Mouse (Mus musculus) heart, embryonic 12.5 days (tissue): ENCODE measurements around the gene Dad1. TPM values are rescaled to one million over a fixed set of nuclear protein-coding genes. Genes with fewer than 3 reads are reported as not detected.
"Not testable (repeated sequence)": the region's sequence is repeated elsewhere in the genome, so short reads cannot be mapped to it uniquely, and the experiment has no call there.

Source experiments
- ATAC-seq: fragments of 200-750 bp; cut with Nextera tagmentation; 2 replicates; pipeline ENCODE4 v1.8.0; 2017; ENCODE audit warnings: moderate TSS enrichment, moderate library complexity; ENCODE audit not compliant: insufficient number of reproducible peaks, low FRiP score
- H3K27ac ChIP-seq: fragments of 300-500 bp; sonication (generic); 2 replicates; pipeline ENCODE4 v1.5.1; 2016; ENCODE audit warnings: mild to moderate bottlenecking, moderate library complexity; ENCODE audit not compliant: poor library complexity, severe bottlenecking
- H3K27me3 ChIP-seq: fragments of 300-500 bp; sonication (generic); replicated peaks from 2 replicates; pipeline ENCODE4 v1.6.1; 2016; ENCODE audit warnings: mild to moderate bottlenecking, moderate library complexity
- H3K36me3 ChIP-seq: fragments of 300-500 bp; sonication (generic); 2 replicates; pipeline ENCODE4 v1.6.1; 2016; ENCODE audit warnings: mild to moderate bottlenecking, moderate library complexity
- H3K4me1 ChIP-seq: fragments of 300-500 bp; sonication (generic); replicated peaks from 2 replicates; pipeline ENCODE4 v1.6.1; 2016; ENCODE audit warnings: mild to moderate bottlenecking
- H3K4me2 ChIP-seq: fragments of 300-500 bp; sonication (generic); 2 replicates; pipeline ENCODE4 v1.6.1; 2016; ENCODE audit warnings: mild to moderate bottlenecking, moderate library complexity
- H3K4me3 ChIP-seq: fragments of 300-500 bp; sonication (generic); 2 replicates; pipeline ENCODE4 v1.5.1; 2016; ENCODE audit warnings: mild to moderate bottlenecking
- H3K9ac ChIP-seq: fragments of 300-500 bp; sonication (generic); 2 replicates; pipeline ENCODE4 v1.6.1; 2016; ENCODE audit warnings: mild to moderate bottlenecking, moderate library complexity
- H3K9me3 ChIP-seq: fragments of 300-500 bp; sonication (generic); replicated peaks from 2 replicates; pipeline ENCODE4 v1.6.1; 2016; ENCODE audit warnings: mild to moderate bottlenecking, moderate library complexity
- WGBS: fragments of 180-500 bp; shearing (Covaris S2); methylation state at CpG from one replicate; pipeline ENCODE4 v1.1.7; 2016; 5-methylcytosine and 5-hydroxymethylcytosine counted together
- polyA plus RNA-seq: library from polyadenylated mRNA; unstranded; fragments of >200 nt; fragmentation: Nextera tagmentation; extraction: Ambion mirVana; gene quantifications from 2 replicates; pipeline ENCODE4 v1.2.1, GENCODE M21; 2016

Gene Dad1
- polyA plus RNA-seq, 1 experiment from 2014 or later, result 374 TPM

- no peak for ATAC-seq
- H3K4me1 ChIP-seq, result peaks cover 68% of the 10 kb centered on the region
These were observed 21.8 kb downstream of the Dad1 start for GRCm38 (mm10) chr14:54232143-54232542.

GRCm38 (mm10) chr14:54231176-54231956 lies 22.5 kb downstream of the Dad1 start:
- Histone ChIP-seq H3K9me3 (no peaks in the 10 kb centered on the region), H3K4me3 (no peak overlapping the region), H3K27ac (no peak overlapping the region), H3K4me1 (peaks cover 73% of the 10 kb centered on the region), H3K9ac (peak overlapping the region; percentile 28; the same call in 1 of the 2 replicates), H3K27me3 (no peaks in the 10 kb centered on the region), H3K4me2 (no peak overlapping the region), H3K36me3 (peaks cover 11% of the 10 kb centered on the region)
- ATAC-seq, result no peak
- 64% methylated on average over 21 of the region's 21 CpGs for WGBS

More at GRCm38 (mm10) chr14:54232143-54232542, 21.8 kb downstream of the Dad1 start:
- Histone ChIP-seq H3K36me3 (peaks cover 12% of the 10 kb centered on the region), H3K4me2 (no peak overlapping the region), H3K27me3 (no peaks in the 10 kb centered on the region), H3K27ac (no peak overlapping the region; the same call in 1 of the 2 replicates), H3K9ac (no peak overlapping the region), H3K4me3 (no peak overlapping the region), H3K9me3 (no peaks in the 10 kb centered on the region)
- WGBS, result 53% methylated on average over 9 of the region's 9 CpGs

DNA sequence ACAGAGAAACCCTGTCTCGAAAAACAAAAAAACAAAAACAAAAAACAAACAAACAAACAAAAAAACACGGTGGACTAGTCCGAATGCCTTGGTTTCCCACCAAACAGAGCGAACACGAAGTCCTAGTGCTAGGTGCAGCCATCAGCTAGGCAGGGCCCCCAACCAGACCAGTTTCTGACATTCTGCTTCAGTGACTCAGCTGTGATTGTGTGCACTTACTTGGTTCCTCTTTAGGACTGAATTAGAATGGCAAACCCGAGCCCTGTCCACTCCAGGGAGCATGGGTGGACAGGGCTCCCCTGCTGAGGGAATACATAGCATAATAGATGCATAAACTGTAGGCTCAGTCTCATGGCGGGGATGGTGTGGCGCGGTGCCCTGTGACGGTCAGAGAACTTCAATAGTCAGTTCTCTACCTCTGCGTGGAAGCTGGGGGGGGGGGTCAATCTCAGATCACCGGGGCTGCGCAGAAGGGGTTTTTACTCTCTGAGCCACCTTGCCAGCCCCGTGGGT lies 23.2 kb downstream of the Dad1 start:
- ATAC-seq, result no peak
- Histone ChIP-seq H3K27ac (no peak overlapping the region), H3K9me3 (no peaks in the 10 kb centered on the region), H3K9ac (no peak overlapping the region), H3K27me3 (no peaks in the 10 kb centered on the region), H3K4me3 (no peak overlapping the region), H3K36me3 (peaks cover 10% of the 10 kb centered on the region), H3K4me2 (no peak overlapping the region), H3K4me1 (peaks cover 72% of the 10 kb centered on the region)
- 73% methylated on average over 14 of the region's 14 CpGs for WGBS

DNA sequence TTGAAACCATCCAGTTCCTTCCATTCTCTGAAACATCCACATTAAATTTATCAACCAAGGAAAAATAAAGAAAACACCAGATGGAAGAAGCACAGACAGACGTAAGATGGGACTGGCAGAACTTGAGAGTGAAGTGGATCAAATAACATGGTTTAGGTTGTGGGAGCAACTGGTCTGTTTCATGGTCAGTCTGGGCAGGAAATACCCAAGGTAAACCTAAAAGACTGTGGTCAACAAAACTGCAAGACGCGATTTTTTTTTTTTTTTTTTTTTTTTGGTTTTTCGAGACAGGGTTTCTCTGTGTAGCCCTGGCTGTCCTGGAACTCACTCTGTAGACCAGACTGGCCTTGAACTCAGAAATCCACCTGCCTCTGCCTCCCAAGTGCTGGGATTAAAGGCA lies 24.1 kb downstream of the Dad1 start:
- H3K9ac ChIP-seq, H3K36me3 ChIP-seq, H3K27ac ChIP-seq, H3K4me2 ChIP-seq, H3K9me3 ChIP-seq, H3K27me3 ChIP-seq, ATAC-seq, H3K4me3 ChIP-seq: not testable (repeated sequence)
- peaks cover 70% of the 10 kb centered on the region for H3K4me1 ChIP-seq
- WGBS, result 68% methylated on average over 4 of the region's 4 CpGs

DNA sequence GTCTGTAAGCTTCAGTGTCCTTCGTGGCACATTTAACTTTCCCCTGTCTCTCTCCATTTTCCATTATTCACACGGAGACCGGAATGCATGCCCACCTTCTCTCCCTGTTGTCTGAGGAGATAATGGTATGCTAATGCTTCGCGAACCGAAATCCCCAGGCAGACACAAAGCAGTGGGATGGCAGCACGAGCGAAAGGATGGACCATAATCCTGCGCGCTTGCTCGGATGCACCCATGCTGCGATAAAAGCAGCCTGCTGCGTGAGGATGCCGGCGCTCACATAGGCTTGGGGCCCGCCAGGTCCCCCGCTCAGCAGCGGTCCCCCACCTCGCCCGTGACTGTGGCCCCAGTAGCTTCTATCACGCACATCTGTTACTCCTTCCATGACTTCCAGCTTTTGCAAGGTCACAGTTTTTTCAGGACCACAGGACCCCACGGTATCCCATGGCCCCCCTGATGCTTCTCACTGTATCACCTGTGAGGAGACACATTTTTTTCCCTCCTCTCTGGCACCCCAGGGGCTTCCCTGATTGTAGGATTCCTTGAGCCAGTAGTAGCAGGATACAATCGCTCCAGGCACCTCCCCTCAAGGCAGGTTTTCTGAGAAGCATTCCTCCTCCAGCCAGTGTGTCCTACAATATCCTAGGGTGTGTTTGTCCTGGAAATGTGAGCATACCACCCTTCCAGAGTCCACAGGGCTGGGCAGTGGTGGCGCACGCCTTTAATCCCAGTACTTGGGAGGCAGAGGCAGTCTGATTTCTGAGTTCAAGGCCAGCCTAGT lies 24.8 kb downstream of the Dad1 start:
- no peaks in the 10 kb centered on the region for H3K27me3 ChIP-seq
- WGBS, result 17% methylated on average over 25 of the region's 25 CpGs
- no peak for ATAC-seq
- peak overlapping the region; percentile 67 for H3K4me2 ChIP-seq
- peak overlapping the region; percentile 34 for H3K4me3 ChIP-seq
- peak overlapping the region; percentile 51 for H3K9ac ChIP-seq
- no peak overlapping the region for H3K27ac ChIP-seq
- H3K36me3 ChIP-seq, result no peaks in the 10 kb centered on the region
- no peaks in the 10 kb centered on the region for H3K9me3 ChIP-seq
- peaks cover 70% of the 10 kb centered on the region for H3K4me1 ChIP-seq

DNA sequence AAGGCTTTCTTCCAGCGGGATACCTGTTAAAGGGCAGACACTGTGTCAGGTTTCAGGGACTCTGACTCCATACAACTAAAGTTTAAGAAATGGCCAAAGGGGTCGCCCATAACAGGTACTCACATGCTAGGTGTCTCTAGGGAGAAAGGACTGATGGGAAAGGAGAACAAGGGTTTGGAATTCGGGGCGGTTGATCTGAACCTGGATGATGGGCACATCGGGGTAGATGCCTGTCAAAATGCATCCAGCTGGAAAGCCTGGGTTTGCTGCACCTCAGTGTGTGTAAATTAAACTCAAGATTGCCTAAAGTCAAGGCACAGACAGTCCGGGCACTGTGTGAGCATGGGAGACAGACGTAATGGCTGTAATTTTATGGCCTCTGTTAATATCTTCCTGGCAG lies 25.4 kb downstream of the Dad1 start:
- no peaks in the 10 kb centered on the region for H3K36me3 ChIP-seq
- no peak overlapping the region for H3K27ac ChIP-seq
- no peak for ATAC-seq
- peak overlapping the region; percentile 67 for H3K4me2 ChIP-seq
- 15% methylated on average over 7 of the region's 7 CpGs for WGBS
- no peaks in the 10 kb centered on the region for H3K9me3 ChIP-seq
- H3K27me3 ChIP-seq, result no peaks in the 10 kb centered on the region
- H3K9ac ChIP-seq, result peak overlapping the region; percentile 51; the same call in 1 of the 2 replicates
- H3K4me1 ChIP-seq, result peaks cover 65% of the 10 kb centered on the region
- peak overlapping the region; percentile 42 for H3K4me3 ChIP-seq

DNA sequence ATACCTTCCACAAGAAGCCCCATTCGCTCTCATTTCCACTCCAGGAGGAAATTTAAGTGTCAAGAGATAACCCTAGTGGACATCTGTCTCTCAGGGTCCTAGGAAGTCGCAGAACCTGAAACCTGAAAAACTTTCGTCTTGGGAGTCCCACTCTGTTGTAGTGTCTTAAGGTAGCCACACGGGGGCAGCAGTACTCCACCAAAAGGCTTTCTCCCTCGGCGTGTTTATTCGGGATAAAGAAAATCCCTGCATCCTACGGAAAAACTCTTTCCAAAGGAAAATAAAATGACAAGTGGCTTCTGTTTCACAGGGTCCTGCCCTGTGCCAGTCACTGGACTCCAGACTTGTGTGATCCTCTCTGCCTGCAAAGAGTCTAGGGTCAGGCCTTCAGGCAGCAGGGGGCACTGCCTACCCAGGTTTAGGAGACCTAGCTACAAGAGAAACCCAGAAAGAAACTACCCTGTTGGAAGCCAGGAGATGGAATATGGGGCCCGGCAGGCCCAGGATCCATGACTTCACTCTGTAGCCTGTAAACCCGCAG lies 25.9 kb downstream of the Dad1 start:
- H3K4me2 ChIP-seq, result peak overlapping the region; percentile 67
- no peaks in the 10 kb centered on the region for H3K27me3 ChIP-seq
- H3K27ac ChIP-seq, result 0 out of 2 replicates have a peak overlapping the region, but pooled peaks have one; percentile 36
- peak overlapping the region; percentile 59; the same call in 1 of the 2 replicates for H3K9ac ChIP-seq
- under 1% methylated on average over 10 of the region's 10 CpGs for WGBS
- no peaks in the 10 kb centered on the region for H3K36me3 ChIP-seq
- no peaks in the 10 kb centered on the region for H3K9me3 ChIP-seq
- H3K4me3 ChIP-seq, result peak overlapping the region; percentile 42
- peak; percentile 77; the same call in 1 of the 2 replicates for ATAC-seq
- peaks cover 60% of the 10 kb centered on the region for H3K4me1 ChIP-seq

DNA sequence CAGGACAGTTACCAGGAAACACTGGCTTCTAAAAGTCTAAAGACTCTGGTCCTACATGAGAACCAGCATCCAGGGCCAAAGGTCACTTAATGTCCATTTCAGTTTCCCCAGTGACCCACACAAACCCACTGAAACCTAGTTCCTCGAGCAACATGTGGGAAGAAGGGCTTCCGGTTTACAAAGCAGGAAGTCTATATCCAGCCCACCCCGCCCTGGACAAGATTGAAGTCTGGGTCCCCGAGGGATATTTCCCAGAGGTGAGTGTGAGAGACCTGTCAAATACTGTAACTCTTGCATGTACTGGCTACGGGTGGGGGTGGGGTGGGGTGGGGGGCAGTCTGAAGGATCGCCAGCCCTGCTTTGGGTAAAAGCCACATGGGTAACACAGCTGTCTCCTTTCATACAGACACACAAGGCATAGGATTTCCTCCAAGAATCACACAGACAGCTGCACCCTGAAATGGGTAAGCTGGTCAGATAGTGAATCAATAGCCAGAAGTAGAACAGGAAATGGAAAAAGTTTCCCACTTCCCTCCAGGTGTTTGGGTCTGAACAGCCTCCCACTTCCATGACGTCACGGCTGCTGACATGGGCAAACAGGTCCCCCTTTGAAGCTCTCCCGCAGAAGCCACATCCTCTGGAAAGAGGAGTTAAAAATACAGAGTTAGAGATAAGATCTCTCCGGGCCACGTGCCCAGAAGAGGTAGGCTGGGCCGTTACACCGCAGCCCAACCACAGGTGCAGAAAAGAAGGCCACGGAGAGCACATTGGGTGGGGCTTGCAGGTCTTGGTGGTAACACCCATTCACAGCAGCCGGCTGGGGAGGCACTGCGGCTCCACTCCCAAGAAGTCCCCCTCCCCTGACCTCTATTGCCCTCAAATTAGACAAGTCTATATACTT lies 26.7 kb downstream of the Dad1 start:
- Histone ChIP-seq H3K9me3 (no peaks in the 10 kb centered on the region), H3K9ac (peak overlapping the region; percentile 59; the same call in 1 of the 2 replicates), H3K36me3 (no peaks in the 10 kb centered on the region), H3K4me2 (peak overlapping the region; percentile 67), H3K27ac (0 out of 2 replicates have a peak overlapping the region, but pooled peaks have one; percentile 36), H3K27me3 (no peaks in the 10 kb centered on the region), H3K4me3 (no peak overlapping the region), H3K4me1 (peaks cover 54% of the 10 kb centered on the region)
- WGBS, result 21% methylated on average over 16 of the region's 16 CpGs
- ATAC-seq, result peak; percentile 30

DNA sequence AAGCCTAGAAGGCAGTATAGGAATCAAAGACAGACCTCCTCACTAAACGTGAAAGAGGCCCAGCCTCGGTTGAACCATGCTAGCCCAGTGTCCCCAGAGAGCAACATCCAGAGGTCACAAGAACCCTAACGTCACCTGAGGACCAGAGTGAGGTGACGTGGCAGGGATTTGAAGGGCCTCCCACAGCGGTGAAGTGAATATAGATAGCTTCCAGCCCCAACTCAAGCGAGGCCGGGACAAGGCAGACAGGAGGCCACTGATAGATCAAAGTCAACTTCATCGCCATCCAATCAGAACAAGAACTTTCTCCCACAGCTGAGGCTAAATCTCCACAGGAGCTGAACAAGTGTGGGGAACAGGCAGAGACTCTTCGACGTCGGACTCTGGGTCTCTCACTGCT lies 28.2 kb downstream of the Dad1 start:
- Histone ChIP-seq H3K27ac (no peak overlapping the region), H3K9ac (no peak overlapping the region), H3K9me3 (no peaks in the 10 kb centered on the region), H3K4me1 (peaks cover 48% of the 10 kb centered on the region), H3K27me3 (no peaks in the 10 kb centered on the region), H3K4me2 (no peak overlapping the region), H3K36me3 (no peaks in the 10 kb centered on the region), H3K4me3 (no peak overlapping the region)
- WGBS, result 73% methylated on average over 11 of the region's 11 CpGs
- no peak for ATAC-seq
